Mouse (Mus musculus): ENCODE measurements at regions not wholly inside any gene's neighbourhood (a gene's known extent, or its start where the extent isn't known, plus 50 kb on each side); places are given as distances from the start of the nearest gene placed in this dataset.

GRCm38 (mm10) chr16:44637100-44637499, 78.4 kb upstream of the Boc start:
- TF ChIP-seq CTCF (IDR thresholded peaks at IDR 0.05; ENCODE audit: extremely low read depth, insufficient read depth, low read length) = no peak
- no peak for TF ChIP-seq POLR2A (IDR thresholded peaks at IDR 0.05; ENCODE audit: extremely low read depth, insufficient read depth, low read length)
